Mouse (Mus musculus) fibroblast of lung, adult 2 months (primary cell): Measurements from ENCODE around the gene Pgm5.

Experiments
- DNase-seq: peaks from one replicate; pipeline ENCODE4 v3.0.0-alpha.2; 2011; ENCODE audit warnings: low read depth

The Pgm5 gene

GRCm38 (mm10) chr19:24871037-24871635 is 9.5 kb upstream of the Pgm5 start:
- DNase-seq = peak; percentile 34

DNA sequence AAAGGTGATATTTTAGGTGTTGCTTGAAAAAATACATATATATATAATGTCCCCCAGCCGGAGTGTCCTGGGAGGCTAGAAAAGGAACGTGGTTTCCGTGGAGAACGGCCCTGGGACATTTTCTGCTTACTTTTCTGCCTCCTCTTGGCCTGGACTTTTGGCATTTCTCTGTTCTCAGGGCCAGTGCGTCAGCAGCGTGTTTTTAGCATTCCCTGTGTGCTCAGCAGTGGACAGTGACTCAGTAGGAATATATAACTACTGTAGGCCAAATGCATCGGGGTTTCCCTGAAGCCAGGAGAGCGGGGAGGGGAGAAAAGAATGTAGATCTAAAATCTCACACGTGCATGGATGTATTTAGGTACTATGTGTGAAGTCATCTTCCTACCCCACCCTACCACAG is 3.8 kb upstream of the Pgm5 start:
- no peak for DNase-seq

DNA sequence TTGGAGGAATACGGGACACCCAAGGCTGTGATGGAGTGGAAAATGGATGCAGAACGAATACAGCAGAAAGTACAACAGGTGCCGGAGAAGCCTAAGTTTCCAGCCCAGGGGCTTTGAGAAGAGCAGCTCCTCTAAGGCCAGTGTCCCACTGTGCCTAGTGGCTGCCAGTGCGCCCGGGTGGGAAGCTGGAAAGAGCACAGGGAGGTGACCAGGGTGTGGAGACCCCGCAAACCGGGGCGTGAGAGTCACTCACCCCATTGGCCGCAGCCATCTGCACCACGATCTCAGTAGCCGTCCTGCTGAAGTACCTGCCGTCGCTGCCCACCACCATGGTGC is 411 bp downstream of the Pgm5 start:
- no peak for DNase-seq

DNA sequence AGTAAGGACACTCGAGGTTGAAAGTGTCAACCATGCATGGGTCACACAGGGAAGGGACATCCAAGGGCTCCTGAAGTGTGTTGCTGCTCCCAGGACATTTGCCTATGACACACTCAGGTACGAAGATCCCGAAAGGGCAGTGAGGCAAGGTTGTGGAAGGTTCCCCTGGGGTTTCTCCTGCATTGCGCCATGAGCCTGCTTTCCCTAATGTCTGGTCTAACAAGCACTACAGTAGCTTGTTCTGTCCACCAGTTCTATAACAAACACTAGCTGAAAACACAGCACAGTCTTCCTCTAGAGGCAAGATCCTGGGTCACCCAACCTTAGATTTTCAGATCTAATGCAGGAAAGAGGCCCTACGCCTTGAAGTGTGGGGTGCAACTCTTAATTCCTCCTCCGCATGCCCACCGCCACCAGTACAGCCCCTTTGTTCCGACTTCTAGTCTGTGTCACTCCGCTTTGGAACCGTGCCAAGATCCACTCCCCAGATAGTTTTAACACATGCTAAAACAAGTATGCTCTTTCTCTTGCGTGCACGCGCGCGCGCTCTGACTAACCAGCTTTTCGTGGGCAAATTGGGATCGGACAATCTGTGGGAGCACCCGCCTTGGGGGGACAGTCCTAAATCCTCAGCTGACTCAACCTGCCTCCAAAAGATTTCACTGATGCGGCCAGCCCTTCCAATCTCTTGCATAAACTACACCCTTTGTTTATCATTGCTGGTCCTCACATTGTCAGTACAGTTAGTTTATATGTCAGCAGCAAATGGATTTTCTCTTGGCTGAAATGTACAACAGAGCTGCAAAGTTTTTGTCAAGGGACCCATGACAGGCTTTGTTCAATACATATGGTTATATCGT is 10.0 kb downstream of the Pgm5 start:
- DNase-seq = no peak

- no peak for DNase-seq
Measured at GRCm38 (mm10) chr19:24848844-24849243, 12.8 kb downstream of the Pgm5 start.

DNA sequence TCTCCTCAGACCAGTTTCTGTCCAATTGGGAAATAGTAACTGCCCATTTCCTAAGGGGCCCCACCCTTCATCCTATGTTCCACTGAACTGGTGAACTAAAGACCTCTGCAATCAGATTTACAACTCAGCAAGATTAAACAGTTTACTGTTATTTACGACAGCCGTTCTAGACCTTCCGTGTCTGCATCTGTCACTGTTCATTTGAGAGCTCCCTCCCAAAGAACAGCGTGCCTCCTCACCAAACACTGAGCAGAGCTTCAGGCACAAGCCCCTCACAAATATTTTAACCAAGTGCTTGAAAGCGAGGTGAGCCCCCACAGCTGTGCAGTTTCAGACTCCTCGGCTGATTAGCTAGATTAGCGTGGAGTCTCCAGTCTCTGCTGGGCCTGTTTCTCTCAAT is 13.3 kb downstream of the Pgm5 start:
- DNase-seq = no peak

DNA sequence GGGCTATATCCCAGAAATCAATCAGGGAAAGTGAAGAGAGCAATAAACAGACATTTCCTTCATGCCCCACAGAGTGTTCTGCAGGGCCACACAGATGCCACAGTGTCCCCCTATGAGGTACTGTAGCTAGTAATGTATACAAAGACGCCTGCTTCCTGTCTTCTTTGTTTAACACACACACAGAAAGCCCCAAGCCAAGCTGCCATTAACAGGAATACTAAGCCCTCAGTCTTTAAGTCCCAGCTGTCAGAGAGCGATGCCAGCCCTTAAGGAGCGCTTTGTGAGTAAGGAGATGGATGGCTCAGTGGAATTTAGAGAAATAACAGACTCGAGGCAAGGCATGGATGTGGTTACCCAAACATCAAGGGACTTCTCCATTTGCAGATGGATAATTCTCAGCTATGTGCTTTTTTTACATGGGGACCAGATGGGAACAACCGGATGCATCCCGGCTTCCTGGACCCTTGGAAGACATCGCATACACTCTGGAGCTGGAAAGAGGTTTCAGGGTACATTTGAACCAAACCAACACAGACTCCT is 16.6 kb downstream of the Pgm5 start:
- DNase-seq = no peak

GRCm38 (mm10) chr19:24842080-24842479 is 19.6 kb downstream of the Pgm5 start:
- DNase-seq = no peak

- no peak for DNase-seq
Measured at GRCm38 (mm10) chr19:24824517-24824916, 37.1 kb downstream of the Pgm5 start.

- no peak for DNase-seq
Measured at GRCm38 (mm10) chr19:24815661-24816221, 45.9 kb downstream of the Pgm5 start.

GRCm38 (mm10) chr19:24812861-24813293 is 48.8 kb downstream of the Pgm5 start:
- no peak for DNase-seq

GRCm38 (mm10) chr19:24812106-24812810 is 49.4 kb downstream of the Pgm5 start:
- DNase-seq = no peak

GRCm38 (mm10) chr19:24811451-24811850 is 50.2 kb downstream of the Pgm5 start:
- no peak for DNase-seq

GRCm38 (mm10) chr19:24806013-24806412 is 55.6 kb downstream of the Pgm5 start:
- DNase-seq = no peak

DNA sequence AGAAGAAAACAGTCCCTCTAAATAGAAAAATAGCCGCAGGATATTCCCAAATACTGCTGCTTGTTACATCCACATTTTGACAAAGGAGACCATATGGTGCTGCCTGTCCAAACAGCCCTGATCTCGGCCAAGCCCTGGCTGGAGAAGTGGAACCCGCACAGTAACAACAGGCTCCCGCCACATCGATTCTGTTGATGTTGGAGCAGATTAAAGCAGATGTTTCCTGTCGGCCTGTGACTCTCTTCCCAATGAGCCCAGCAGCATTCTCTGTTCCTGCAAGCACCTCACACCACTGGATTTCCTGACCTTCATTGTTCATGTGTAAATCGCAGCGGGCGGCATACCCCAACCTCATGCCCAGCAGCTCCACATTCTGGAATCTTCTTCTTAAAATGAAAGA is 64.0 kb downstream of the Pgm5 start:
- no peak for DNase-seq

DNA sequence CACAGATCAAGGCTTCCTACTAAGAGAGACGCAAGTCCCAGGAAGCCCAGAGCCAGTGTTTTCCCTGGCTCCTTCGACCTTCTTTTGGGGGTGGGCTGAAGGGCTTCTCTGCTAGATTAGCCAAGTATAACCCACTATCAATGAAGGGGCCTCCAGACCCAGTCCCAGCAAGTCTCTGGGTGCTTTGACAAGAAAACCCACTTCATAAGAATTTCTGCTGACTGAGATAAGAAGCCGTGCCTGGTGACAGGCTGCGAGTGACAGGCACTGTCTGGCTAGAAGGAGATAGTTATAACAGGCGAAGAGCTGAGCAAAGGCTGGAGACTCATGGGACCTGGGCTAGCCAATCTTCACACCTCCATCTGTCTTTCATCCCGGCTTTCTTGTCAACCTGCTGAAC is 67.3 kb downstream of the Pgm5 start:
- DNase-seq = no peak

- DNase-seq = no peak
Measured at GRCm38 (mm10) chr19:24793545-24794139, 68.0 kb downstream of the Pgm5 start.

GRCm38 (mm10) chr19:24792876-24793275 is 68.8 kb downstream of the Pgm5 start:
- no peak for DNase-seq

GRCm38 (mm10) chr19:24785898-24786297 is 75.8 kb downstream of the Pgm5 start:
- DNase-seq = no peak

GRCm38 (mm10) chr19:24785056-24785675 is 76.5 kb downstream of the Pgm5 start:
- DNase-seq = no peak

DNA sequence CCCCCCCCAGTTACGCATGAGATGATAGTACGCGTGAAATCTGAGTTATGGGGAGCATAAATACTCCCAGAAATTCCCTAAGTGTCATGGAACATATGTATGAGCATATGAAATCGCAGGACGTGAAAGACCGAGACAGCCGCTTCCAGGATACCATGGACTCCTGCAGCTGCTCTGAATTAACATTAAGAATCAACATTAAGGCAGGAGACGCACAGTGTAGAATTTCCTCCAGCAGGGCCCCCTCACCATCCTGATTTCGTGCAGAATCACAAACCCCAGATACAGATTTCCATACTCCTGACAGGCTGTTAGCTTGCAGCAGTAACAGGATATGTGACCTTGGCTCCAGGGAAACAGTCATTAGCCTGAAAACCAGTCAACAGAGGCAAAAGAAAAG is 77.9 kb downstream of the Pgm5 start:
- no peak for DNase-seq

GRCm38 (mm10) chr19:24779996-24780395 is 81.7 kb downstream of the Pgm5 start:
- no peak for DNase-seq
